Mouse (Mus musculus): ENCODE data around the gene Nupr1.
A peak's percentile ranks its signal among the peaks of the same experiment; 100 is the strongest.
"Not testable (repeated sequence)": the region's sequence is repeated elsewhere in the genome, so short reads cannot be mapped to it uniquely, and the experiment has no call there.

Nupr1 gene

DNA sequence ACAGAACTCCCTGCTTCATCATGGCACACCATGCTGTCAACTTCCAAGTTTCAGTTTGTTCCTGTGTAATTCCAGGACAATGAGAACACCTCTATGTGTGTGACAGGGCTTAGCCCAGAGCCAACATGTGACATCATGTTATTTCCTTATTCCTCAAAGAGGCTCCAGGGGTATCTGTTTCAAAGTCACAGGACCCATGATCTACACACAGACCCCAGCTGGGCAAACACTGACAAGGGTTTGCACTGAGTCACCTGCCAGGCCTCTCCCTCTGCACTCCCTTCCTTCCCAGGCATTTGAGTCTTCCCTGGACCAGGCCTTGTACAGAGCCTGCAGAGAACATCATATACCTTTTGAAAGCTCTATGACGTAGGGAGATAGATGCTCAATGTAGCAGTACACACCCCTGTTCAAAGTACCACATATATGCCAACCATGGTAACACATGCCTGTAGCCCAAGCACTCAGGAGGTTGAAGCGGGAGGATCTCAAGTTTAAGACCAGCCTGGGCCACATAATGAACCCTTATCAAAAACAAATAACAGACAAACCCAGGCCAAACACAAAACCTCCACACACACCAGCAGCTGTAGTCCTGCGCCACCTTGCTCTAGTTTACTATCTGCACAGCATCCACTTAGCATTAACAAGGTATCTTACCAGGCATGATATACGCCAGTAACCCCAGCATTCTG is at the start of gene Nupr1:
Nupr1 (minus strand) TSS at position 38 of the 695 bp plus-strand sequence.
- no peak for DNase-seq

DNA sequence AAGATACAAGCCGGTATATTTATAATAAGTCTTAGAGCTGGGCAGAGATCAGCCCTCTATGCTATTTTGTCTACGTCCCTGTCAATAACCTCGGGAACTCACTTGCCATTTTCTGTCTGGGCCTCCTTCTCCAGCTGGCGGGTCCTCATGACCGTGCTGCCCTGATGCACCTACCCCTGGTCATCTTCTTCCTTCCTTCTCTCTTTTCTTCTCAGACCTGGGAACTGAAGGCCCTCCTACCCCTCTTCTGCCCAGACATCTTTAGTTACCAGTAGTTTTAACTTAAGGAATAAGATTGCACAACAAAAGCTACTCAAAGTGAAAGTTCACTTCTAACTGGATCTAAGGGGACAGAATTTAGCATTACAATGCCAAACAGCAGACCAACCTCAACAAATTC is 49.0 kb upstream of the Nupr1 start:
- DNase-seq: no peak

DNA sequence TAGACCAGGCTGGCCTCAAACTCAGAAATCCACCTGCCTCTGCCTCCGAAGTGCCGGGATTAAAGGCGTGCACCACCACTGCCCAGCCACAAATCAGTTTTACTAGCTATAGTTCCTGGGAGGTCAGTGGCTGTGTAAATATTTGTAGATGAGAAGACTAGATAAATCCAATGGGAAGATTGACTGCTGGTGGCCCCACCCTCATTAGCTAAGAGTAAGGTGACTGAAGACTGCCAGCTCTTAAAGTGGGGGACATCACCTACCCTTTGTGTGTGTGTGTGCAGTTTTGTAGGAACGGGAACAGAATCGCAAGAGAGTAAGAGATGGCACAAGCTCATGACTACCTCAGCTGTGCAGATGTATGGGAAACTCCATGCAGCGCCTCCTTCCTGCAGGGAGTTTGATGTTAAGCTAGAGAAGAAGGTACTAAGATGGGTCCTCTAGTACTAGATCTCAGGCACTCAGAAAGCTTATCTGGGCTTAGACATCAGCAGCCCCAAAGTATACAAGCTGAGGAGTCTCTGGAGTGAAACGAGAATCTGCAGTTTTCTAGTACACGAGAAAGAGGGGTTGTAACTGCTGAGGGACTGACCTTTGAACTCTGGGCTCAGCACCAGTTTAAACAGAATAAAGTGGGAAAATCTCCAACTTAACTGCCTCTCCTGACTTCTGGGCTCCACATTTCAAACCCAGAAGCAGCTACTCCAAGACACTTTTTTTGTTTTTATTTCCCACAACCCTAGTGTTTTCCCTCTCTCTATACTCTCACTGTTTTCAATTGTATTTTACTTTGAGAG is 48.1 kb upstream of the Nupr1 start:
- DNase-seq: no peak

DNA sequence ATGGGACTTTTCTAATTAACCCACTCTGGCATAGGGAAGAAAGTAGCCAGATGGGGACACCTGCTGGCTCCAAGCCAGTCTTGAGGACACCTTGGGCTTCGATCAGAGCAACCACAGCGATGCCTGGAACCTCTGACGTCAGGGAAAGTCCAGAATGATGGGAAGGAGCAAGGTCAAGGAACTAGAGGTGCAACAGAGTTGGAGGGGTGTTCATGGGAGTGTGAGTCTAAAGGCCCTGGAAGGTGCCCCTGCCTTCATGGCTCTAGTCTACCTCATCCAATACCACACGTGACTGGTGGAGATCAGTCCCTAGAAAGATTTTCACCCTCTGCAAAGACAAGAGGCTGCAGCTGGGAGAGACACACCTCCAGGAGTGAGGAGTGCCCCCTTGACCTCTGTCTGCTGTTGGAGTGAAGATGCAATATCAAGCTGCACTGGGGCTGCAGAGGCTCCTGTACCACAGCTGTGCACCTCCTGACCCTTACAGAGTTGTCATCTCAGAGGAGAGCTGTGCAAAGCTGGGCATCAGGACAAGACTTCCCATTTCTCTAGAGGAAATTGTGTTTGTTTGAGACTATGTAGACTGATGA is 46.1 kb upstream of the Nupr1 start:
- no peak for DNase-seq

DNA sequence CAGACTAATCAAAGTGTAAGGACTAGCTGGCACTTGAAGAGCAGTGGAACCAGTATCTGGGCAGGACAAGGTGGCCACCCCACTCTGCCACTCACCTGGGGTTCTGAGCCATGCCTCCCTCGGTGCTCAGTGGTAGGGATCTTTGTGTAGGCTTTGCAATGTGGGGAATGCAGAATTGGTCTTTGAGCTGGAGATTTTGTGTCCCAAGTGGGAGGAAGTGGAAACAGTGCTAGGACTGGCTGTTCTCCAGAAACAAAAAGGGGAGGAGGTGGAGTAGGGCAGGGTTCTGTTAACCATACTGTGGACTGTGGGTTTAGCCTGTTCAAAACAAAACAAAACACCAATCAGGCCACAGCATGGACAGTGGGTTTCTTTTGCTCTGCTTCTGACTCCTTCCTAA is 45.5 kb upstream of the Nupr1 start, which contains the start of gene Sult1a1:
Sult1a1 (minus strand) TSS at position 226 of the 400 bp plus-strand sequence.
- DNase-seq: no peak

DNA sequence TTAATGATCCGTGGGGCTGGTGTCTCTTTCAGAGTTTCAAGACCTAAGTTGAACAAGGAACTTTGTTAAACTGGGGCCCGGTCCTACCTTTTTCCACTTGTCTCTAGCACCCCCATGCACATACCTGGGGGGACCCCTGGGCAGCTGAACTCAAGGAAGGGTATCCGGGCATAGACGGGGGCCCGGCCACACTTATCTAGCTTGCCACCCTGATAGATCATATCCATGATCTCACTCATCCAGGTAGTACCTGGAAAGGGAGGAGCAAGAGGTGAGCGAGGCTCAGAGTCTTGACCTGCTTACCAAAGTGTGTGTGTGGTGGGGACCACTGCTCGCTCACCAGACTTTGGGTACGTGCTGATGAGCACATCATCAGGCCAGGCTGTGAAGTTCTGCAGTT is 44.4 kb upstream of the Nupr1 start:
- no peak for DNase-seq

DNA sequence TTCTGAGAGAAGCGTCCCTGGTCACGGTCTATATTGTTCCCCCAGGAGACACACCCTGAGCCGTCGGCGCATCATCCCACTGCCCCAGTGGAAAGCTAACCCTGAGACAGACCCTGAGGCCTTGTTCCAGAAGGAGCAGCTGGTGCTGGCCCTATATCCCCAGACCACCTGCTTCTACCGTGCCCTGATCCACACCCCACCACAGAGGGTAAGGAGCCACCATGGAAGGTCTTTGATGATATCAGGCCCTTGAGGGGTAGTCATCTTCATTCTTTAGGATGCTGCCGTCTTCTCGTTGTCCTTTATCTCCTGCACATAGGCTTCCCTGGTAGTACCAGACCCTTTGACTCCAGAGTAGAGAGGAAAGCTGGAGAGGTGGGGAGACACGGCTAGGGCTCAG is 41.5 kb upstream of the Nupr1 start:
- no peak for DNase-seq

DNA sequence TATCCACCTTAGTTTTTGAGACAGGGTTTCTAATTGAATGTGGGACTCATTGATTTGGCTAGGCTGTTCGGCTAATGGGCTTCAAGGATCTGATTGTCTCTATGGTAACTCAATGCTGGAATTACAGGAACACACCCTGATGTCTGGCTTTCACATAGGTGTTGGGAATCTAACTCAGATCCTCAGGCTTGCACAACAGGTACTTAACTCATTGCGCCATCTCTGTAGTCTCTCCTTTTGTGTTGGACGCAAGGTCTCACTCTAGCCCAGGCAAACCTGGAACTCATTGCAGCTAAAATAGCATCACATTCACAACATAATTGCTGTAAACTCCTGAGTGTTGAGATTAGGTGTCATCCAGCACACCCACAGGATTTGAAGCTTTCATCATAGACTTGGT is 39.5 kb upstream of the Nupr1 start:
- no peak for DNase-seq

DNA sequence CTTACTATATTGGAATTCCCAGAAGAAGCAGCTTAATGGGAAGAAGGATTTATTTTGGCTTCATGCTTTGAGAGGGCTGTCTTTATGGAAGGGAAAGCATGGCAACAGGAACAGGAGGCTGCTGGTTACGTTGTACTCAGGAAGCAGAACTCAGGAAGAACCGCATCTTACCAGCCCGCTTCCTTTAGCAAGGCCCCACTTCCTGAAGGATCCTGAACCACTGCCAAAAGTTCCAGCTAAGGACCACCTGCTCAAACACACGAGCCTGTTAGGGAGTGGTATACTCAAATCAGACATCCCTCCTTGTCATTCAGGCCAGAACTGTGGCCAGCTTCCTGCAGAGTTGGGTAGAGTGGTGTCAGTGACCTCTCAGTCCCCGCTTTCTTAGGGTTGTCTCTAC is 37.8 kb upstream of the Nupr1 start:
- DNase-seq: no peak

DNA sequence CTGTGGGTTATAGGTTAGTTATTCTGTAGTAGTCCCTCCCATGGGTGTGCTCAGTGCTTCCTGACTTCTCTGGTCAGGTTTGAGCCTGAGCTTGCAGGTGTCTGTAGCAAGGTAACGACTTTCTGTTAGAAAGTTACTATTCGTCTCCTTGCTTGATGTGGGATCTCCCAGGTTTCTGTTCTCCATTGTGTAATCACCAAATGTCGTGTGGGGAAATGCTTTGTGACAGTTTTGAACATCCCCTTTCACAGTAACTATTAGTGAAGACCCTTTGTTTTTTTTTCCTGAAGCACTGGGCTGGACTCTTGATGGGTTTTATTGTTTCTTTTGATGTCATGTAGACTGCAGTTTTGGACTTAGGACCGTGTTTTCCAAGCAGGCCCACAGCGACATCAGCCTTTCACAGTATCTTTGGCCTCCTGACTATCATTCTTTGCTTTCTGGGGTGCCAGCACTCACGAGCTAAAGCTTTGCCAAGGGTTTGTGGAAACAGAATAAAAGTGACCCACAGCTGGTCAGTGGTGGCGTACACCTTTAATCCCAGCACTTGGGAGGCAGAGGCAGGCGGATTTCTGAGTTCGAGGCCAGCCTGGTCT is 36.9 kb upstream of the Nupr1 start:
- DNase-seq: no peak

DNA sequence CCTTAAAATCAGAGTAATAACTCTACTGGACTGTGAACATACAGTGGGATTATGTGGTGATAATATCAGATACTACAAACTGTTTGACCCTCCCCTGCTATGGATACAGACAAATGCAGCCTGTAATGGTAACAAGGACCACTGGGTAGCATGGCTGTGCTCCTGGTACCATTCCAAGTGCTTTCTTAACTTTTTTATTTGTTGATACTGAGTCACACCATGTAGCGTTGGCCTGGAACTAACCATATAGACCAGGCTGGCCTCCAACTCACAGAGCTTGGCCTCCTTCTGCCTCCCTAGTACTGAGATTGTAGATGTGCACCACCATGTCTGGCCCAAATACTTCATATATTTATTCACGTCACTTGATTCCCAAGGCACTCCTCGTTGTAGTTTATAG is 34.6 kb upstream of the Nupr1 start:
- DNase-seq: no peak

DNA sequence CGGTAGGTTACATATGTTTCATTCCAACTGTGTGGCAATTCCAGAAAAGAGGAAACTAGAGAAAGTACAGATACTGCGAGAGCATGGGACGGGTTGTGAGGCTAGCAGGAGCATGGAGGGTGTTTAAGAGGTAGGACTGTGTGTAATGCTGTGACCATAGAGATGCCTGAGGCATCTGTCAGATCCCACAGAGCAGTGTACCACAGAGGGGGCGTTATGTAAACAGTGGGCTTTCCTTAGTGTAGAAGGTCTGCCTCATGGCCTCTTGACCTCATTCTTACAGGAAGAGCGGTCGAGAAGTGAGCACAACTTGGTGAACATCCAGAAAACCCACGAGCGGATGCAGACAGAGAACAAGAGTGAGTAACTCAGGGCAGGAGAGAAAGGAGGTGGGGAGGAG is 33.0 kb upstream of the Nupr1 start:
- DNase-seq: no peak

DNA sequence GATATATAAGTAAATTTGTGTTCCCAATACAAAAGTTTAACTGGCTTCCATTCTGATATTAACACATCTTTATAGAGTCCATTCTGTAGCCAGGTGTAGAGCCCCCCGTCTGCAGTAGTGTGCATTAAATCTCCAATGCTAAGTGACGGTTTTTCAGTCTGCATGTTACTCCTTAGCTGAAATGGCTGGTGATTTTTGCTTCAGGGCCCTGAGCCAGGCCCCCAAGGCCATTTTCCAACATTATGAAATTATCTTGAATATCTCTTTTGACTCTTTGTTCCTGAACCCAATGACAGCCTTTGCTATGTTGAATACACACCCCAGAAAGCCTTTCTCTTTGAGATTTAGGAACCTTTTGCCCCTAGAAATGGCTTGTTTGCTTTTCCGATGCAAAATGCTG is 29.1 kb upstream of the Nupr1 start:
- no peak for DNase-seq

DNA sequence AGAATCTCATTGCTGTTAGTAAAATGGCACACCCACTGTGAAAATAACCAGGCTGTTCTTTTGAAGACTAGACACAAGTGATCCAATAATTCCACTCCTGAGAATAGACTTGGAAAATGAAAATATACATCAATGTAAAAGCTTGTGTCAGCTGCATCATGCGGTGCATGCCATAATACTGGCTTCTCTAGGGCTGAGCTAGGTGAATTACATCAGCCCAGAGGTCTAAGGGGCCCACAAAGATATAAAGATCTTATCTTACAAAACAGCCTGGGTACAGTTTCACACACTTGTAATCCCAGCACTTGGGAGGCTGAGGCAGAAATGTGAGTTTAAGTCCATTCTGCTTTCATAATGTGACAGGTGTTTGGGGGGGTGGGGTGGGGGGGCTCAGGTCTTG is 26.9 kb upstream of the Nupr1 start:
- DNase-seq: no peak

DNA sequence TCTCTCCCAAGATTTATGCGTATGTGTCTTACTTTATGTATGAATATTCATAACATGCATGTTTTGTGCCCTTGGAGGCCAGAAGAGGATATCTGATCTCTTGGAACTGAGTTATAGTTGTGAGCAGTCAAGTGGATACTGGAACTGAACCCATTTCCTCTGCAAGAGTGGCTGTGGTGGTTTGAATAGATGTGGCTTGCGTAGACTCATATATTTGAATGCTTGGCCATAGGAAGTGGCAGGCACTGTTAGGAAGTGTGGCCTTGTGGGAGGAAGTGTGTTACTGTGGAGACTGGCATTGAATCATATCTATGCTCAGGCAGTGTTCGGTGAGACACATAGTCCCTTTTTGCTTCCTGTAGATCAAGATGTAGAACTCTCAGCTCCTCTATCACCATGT is 25.0 kb upstream of the Nupr1 start:
- no peak for DNase-seq

DNA sequence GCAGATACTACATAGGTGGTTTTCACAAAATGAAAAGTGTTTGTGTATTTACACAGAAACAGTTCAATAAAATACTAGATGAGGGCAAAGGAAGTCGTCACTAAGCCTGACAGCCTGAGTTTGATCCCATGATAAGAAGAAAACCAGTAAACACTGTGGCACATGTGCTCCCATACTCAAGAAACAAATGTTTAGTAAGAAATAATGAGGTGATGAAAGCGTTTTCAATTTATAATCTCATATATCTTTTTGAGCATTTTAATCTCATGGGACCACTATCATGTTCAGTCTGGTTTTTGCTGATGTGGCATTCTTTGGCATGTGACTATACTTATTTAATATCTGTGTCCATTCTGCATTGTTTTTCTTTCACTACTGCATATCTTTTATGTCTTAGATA is 23.3 kb upstream of the Nupr1 start:
- no peak for DNase-seq

DNA sequence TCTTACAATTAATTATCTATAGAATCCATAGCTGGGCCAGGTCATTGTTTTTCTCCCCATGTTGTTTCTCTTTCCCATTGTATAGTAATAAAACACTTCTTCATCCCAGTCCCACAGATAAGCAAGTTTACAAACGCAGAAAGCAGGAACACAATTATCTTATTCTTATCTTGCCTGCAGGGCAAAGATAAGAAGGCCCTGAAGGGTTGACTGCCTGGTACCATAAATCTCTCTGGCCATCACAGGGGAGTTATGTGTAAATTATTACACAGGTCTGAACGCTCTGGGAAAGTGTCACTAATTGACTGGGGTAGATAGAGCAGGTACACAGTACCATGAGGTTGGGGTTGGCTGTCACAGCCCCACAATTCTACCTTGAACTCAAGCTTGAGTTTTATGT is 20.2 kb upstream of the Nupr1 start:
- DNase-seq: no peak

DNA sequence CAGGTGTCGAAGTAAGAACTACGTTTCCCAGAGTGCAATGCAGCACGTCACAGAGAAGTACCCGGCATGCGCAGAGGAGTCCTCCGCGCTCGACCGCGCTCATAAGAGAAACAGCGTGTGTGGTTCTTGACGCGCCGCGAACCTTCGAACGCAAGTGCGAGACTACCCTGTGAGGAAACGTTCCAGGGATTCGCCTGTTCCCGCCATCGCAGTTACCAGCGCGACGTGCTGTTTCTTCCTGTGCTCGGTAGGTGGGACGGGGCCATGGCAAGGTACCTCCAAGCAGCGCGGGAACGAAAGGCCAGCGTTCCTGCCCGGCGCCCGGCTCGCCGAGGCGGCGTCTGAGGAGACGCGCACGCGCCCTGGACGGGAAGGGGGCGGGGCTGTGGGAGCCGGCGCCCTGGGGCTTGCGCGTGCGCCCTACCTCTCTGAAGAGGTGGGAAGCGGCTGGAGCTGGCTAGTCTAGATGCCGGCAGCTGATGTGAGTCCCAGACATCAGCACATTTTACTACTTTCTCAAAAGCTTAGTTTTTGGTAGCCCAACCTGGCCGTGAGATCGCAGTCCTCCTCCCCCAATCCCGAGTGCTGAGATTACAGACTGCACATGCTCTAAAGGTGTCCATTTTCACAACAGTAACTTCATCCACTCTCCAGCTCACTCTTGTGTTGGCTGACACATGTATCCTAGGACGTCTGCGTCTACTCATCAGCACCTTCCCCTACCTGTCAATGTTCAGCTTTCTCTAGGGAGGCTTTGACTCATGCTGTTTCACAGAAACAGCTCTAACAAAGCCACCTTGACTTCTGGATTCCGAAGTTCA is 18.8 kb upstream of the Nupr1 start, which contains the start of gene Sgf29:
Sgf29 (plus strand) TSS at position 79 of the 821 bp plus-strand sequence.
- DNase-seq: peak; percentile 88 to 95

DNA sequence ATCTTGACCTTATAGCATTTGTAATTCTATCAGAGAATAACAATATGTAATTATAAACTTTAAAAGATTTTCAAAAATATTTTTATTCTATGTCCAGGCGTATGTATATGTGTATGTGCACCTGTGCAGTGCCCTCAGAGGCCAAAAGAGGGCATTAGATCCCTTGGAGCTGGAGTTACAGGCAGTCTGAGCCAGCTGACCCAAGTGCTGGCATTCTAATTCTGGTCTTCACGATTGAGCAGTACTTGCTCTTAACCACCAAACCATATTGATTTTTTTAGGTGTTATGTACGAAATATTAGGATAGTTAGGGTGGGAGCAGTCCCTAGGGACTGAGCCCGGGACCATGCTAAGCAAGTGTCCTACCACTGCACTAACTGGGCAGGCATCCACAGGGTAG is 17.8 kb upstream of the Nupr1 start:
- DNase-seq: no peak

DNA sequence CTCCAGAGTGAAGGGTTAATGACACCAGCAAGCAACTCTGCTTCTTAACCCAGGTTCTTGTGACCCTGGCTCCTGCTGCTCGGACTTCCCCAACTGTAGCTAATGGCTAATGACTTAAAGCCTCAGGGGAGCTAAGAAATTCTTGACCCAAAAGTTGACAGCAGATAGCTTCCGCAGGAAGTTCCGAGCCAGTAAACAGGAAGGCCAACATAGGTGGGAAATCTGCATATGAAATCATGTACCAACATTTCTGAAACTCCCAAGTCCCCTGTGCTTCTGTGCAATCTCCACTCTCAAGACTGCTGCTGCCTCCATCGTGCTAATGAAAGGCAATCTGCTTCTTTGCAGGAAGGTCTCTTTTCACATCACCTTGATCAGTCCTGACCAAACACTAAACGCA is 15.0 kb upstream of the Nupr1 start:
- DNase-seq: no peak

DNA sequence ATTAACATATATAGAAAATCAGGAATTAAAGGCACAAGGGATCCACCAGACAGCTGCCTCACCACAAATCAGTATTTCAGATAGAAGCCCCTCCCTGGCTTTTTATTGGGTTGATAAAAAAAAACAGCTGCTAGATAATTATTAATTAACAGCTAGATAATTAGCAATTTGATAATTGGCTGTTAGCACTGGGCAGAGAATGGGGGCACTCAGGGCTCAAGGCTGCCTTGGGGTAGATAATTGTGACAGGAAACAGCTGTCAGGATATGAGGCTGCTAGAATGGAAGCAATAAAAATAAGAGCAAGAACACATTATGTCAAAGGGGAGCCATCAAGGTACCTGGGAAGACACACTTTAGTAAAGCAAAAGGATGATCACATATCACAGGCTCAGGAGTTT is 14.3 kb upstream of the Nupr1 start:
- no peak for DNase-seq

DNA sequence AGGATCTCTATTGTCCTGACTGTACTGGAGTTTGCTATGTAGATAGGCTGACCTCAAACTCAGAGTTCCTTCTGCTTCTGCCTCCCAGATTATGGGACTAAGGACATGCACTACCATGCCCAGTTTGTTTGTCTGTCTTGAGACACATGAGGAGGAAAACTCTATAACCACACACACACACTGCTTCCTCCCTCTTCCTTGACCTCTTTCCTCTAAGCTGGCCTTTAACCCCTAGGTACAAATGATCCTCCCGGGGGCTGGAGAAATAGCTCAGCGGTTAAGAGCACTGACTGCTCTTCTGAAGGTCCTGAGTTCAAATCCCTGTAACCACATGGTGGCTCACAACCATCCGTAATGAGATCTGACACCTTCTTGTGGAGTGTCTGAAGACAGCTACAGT is 13.7 kb upstream of the Nupr1 start:
- no peak for DNase-seq

DNA sequence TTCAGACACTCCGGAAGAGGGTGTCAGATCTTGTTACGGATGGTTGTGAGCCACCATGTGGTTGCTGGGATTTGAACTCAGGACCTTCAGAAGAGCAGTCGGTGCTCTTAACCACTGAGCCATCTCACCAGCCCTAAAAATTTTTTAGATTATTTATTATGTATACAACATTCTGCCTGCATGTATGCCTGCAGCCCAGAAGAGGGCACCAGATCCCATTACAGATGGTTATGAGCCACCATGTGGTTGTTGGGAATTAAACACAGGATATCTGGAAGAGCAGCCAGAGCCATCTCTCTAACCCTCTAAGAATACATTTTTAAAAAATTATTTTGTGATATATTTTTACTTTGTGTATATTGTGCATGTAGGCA is 12.6 kb upstream of the Nupr1 start:
- DNase-seq: not testable (repeated sequence)

Measured in spleen, adult 18-20 months (tissue).